Mouse (Mus musculus) monocyte, adult 5-6 weeks (primary cell): ENCODE measurements at regions not wholly inside any gene's neighbourhood (a gene's known extent, or its start where the extent isn't known, plus 50 kb on each side); places are given as distances from the start of the nearest gene placed in this dataset.

Experiments
- ATAC-seq: fragments of 153-309, 156-312 bp; replicated peaks from 2 replicates; pipeline ENCODE4 v1.8.0; 2017; ENCODE audit warnings: mild to moderate bottlenecking; ENCODE audit not compliant: low TSS enrichment, insufficient number of reproducible peaks, severe bottlenecking, poor library complexity, low FRiP score

- no peak for ATAC-seq
Measured at GRCm38 (mm10) chr3:136993473-136993872, 323.5 kb downstream of the Ppp3ca start.

GRCm38 (mm10) chr3:136994361-136995083, 324.6 kb downstream of the Ppp3ca start:
- no peak for ATAC-seq

- ATAC-seq = no peak
Measured at GRCm38 (mm10) chr3:136995611-136996335, 325.8 kb downstream of the Ppp3ca start.

- no peak for ATAC-seq
Measured at GRCm38 (mm10) chr3:136996381-136996895, 326.5 kb downstream of the Ppp3ca start.

GRCm38 (mm10) chr3:137011551-137011950, 329.3 kb upstream of the Emcn start:
- no peak for ATAC-seq

- ATAC-seq = no peak
Measured at GRCm38 (mm10) chr3:137014686-137015085, 326.2 kb upstream of the Emcn start.

GRCm38 (mm10) chr3:137015199-137015598, 325.7 kb upstream of the Emcn start:
- no peak for ATAC-seq

GRCm38 (mm10) chr3:137019971-137020634, 320.8 kb upstream of the Emcn start:
- ATAC-seq = no peak

GRCm38 (mm10) chr3:137029546-137029945, 311.3 kb upstream of the Emcn start:
- no peak for ATAC-seq

- ATAC-seq = no peak
Measured at GRCm38 (mm10) chr3:137032802-137033201, 308.1 kb upstream of the Emcn start.

- ATAC-seq = no peak
Measured at GRCm38 (mm10) chr3:137039638-137040037, 301.2 kb upstream of the Emcn start.

GRCm38 (mm10) chr3:137056544-137057224, 284.2 kb upstream of the Emcn start:
- ATAC-seq = no peak

- no peak for ATAC-seq
Measured at GRCm38 (mm10) chr3:137057225-137057910, 283.5 kb upstream of the Emcn start.

GRCm38 (mm10) chr3:137057911-137058260, 283.0 kb upstream of the Emcn start:
- no peak for ATAC-seq

- no peak for ATAC-seq
Measured at GRCm38 (mm10) chr3:137062067-137062466, 278.8 kb upstream of the Emcn start.

- ATAC-seq = no peak
Measured at GRCm38 (mm10) chr3:137067336-137067735, 273.5 kb upstream of the Emcn start.

GRCm38 (mm10) chr3:137069334-137069733, 271.5 kb upstream of the Emcn start:
- ATAC-seq = no peak

- no peak for ATAC-seq
Measured at GRCm38 (mm10) chr3:137077718-137078599, 262.9 kb upstream of the Emcn start.
